In the genomic region with DNA sequence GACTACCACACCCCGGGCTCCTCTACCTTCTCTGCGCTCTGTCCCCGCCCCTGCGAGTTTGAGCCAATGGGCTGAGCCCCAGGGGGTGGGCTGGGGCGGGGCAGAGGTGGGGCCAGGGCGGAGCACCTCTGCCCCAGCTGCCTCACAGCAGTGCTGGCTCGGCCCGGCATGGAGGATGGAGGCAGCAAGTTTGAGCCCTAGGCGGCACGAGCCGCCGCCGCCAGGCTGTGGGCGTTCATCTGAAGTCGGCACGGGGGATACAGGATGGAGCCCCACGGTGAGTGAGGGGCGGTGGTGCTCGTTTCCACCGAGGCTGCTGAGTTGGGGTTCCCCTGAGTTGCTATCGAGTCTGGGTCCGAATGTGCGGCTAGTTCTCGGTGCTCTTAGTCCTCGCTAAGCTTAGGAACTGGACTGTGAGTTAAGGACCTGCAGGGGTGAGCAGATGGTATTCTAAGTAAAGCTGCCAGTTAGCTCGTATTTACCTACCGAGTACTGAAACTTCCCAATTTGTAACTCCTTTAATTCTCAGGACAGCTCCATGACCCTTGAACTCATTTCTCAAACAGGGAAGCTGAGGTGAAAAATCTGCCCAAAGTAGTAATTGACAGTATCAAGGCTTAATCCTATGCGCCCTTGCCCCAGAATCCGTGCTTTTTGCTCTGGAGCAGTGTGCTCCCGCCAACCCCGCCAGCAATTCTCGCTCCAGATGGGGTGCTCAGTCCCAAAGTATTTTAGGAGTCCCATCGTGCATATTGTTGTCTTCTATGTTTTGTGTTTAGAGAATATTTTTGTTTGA, we compare ENCODE assay signal across 8 mouse cellular contexts. TPM values are rescaled to one million over a fixed set of nuclear protein-coding genes. Genes with fewer than 3 reads are reported as not detected.
A peak's percentile ranks its signal among the peaks of the same experiment; 100 is the strongest.
DNase-seq lines count a peak whose midpoint lies in the region; ATAC-seq lines count a peak whose summit lies in the region.

No protein-coding gene starts in this region.

- H3K36me3 ChIP-seq in hindbrain, embryonic 13.5 days, result no peaks in the 10 kb centered on the region

- H3K27ac ChIP-seq in hindbrain, embryonic 13.5 days, result no peak overlapping the region

- peaks cover 34% of the 10 kb centered on the region for H3K27me3 ChIP-seq in hindbrain, embryonic 13.5 days

- H3K9me3 ChIP-seq in hindbrain, embryonic 13.5 days, result no peaks in the 10 kb centered on the region

- H3K9ac ChIP-seq in hindbrain, embryonic 13.5 days, result peak overlapping the region; percentile 75

- H3K4me1 ChIP-seq in hindbrain, embryonic 13.5 days (replicated peaks), result peaks cover 10% of the 10 kb centered on the region

- ATAC-seq in hindbrain, embryonic 13.5 days (ENCODE audit: low FRiP score), result peak; percentile 98

- peak overlapping the region; percentile 81 for H3K4me2 ChIP-seq in hindbrain, embryonic 13.5 days

- H3K4me3 ChIP-seq in hindbrain, embryonic 13.5 days, result peak overlapping the region; percentile 49

- DNase-seq in T-cell, adult 2 months (ENCODE audit: low spot score), result peak; percentile 84
- DNase-seq in cerebellum, postnatal 25 days, result peak; percentile 71 to 87
- DNase-seq in frontal cortex, postnatal 25 days (ENCODE audit: low spot score in 2 of 2), result peak; percentile 48 to 62
- DNase-seq in left cerebral cortex, adult 11 months (ENCODE audit: low spot score), result peak; percentile 70
- DNase-seq in lung, postnatal 36 days, result peak; percentile 95
- DNase-seq in retina, postnatal 1 day, result peak; percentile 89
- DNase-seq in thymus, postnatal 4 days, result peak; percentile 92

- under 1% methylated on average over 33 of the region's 33 CpGs for WGBS in hindbrain, embryonic 13.5 days

RNA-seq across cellular contexts. Expression of a gene that starts 15.5 kb away (rescaled TPM):
- polyA plus RNA-seq in hindbrain, embryonic 13.5 days (2015; fragmentation: Nextera tagmentation; extraction: Ambion mirVana), result 30.0 and 31.4 TPM in 2 replicates
